In genomic region chr2:25558774-25559173, GRCm38 (mm10) we compare ENCODE assay signal across 8 mouse cellular contexts. TPM values are rescaled to one million over a fixed set of nuclear protein-coding genes. Genes with fewer than 3 reads are reported as not detected.
DNase-seq lines count a peak whose midpoint lies in the region; ATAC-seq and TF ChIP-seq lines count a peak whose summit lies in the region.

No protein-coding gene starts in this region.

- H3K9ac ChIP-seq in neural tube, embryonic 11.5 days (ENCODE audit: low read length): peak overlapping the region; percentile 94; the same call in 1 of the 2 replicates
- H3K9ac ChIP-seq in liver, embryonic 13.5 days: peak overlapping the region; percentile 96

- no peak for TF ChIP-seq CTCF in cerebellum, adult 2 months (IDR thresholded peaks at IDR 0.05; ENCODE audit: borderline replicate concordance, insufficient read depth, low read depth, low read length)

- no peaks in the 10 kb centered on the region for H3K27me3 ChIP-seq in cerebellum, adult 2 months (ENCODE audit: control insufficient read depth, insufficient read depth, low read length)
- no peaks in the 10 kb centered on the region for H3K27me3 ChIP-seq in neural tube, embryonic 11.5 days (ENCODE audit: control insufficient read depth, insufficient read depth, low read length)
- no peaks in the 10 kb centered on the region for H3K27me3 ChIP-seq in liver, embryonic 13.5 days

- ATAC-seq in neural tube, embryonic 11.5 days (ENCODE audit: insufficient read depth, low FRiP score, low TSS enrichment): no peak
- no peak for ATAC-seq in liver, embryonic 13.5 days (ENCODE audit: low read depth)

- peak overlapping the region; percentile 72 for H3K4me2 ChIP-seq in neural tube, embryonic 11.5 days (ENCODE audit: low read depth)
- peak overlapping the region; percentile 97 for H3K4me2 ChIP-seq in liver, embryonic 13.5 days

- H3K27ac ChIP-seq in cerebellum, adult 2 months (ENCODE audit: insufficient read depth, low read length): no peak overlapping the region
- H3K27ac ChIP-seq in neural tube, embryonic 11.5 days (ENCODE audit: low read depth, low read length): no peak overlapping the region
- peak overlapping the region; percentile 85 for H3K27ac ChIP-seq in liver, embryonic 13.5 days

- peaks cover 36% of the 10 kb centered on the region for H3K4me1 ChIP-seq in cerebellum, adult 2 months (ENCODE audit: control insufficient read depth, insufficient read depth, low read length)
- H3K4me1 ChIP-seq in neural tube, embryonic 11.5 days (ENCODE audit: control insufficient read depth, insufficient read depth, low read length): peaks cover 15% of the 10 kb centered on the region
- peaks cover 35% of the 10 kb centered on the region for H3K4me1 ChIP-seq in liver, embryonic 13.5 days (replicated peaks)

- TF ChIP-seq POLR2A in cerebellum, adult 2 months (IDR thresholded peaks at IDR 0.05; ENCODE audit: borderline replicate concordance, insufficient read depth, low read length): no peak

- peaks cover 17% of the 10 kb centered on the region for H3K36me3 ChIP-seq in neural tube, embryonic 11.5 days (ENCODE audit: control insufficient read depth, insufficient read depth, low read length)
- peaks cover 47% of the 10 kb centered on the region for H3K36me3 ChIP-seq in liver, embryonic 13.5 days

- peak overlapping the region; percentile 88 for H3K4me3 ChIP-seq in cerebellum, adult 2 months (replicated peaks; ENCODE audit: insufficient read depth, low read depth, low read length)
- peak overlapping the region; percentile 95 for H3K4me3 ChIP-seq in neural tube, embryonic 11.5 days (ENCODE audit: low read depth, low read length)
- H3K4me3 ChIP-seq in liver, embryonic 13.5 days (replicated peaks): peak overlapping the region; percentile 95

- no peak for DNase-seq in cerebellum, adult 2 months
- DNase-seq in cerebellum, postnatal 4 days (ENCODE audit: low spot score in 2 of 2): no peak
- no peak for DNase-seq in neural tube, embryonic 11.5 days (ENCODE audit: low spot score)
- DNase-seq in neural tube, embryonic 10.5 days (ENCODE audit: extremely low spot score, low spot score): no peak
- DNase-seq in liver, embryonic 13.5 days: no peak
- DNase-seq in MN1 (ENCODE audit: low spot score): no peak
- DNase-seq in layer of hippocampus, adult 9-11 months: no peak
- no peak for DNase-seq in layer of hippocampus, postnatal 14 days (ENCODE audit: low spot score in 2 of 2)

- no peaks in the 10 kb centered on the region for H3K9me3 ChIP-seq in neural tube, embryonic 11.5 days (ENCODE audit: control insufficient read depth, low read length)
- no peaks in the 10 kb centered on the region for H3K9me3 ChIP-seq in liver, embryonic 13.5 days (replicated peaks)

- WGBS in cerebellum, adult 2 months: 38% methylated on average over 6 of the region's 6 CpGs
- WGBS in neural tube, embryonic 11.5 days: 82% methylated on average over 6 of the region's 6 CpGs
- 64% methylated on average over 6 of the region's 6 CpGs for WGBS in liver, embryonic 13.5 days (ENCODE audit: insufficient replicate concordance)

RNA-seq across cellular contexts. Expression of gene Edf1, which starts 1.1 kb away (rescaled TPM):
- polyA plus RNA-seq in cerebellum, adult 2 months (2012; rRNA removed): 345 and 350 TPM in 2 replicates
- polyA plus RNA-seq in neural tube, embryonic 11.5 days (2014; fragmentation: Nextera tagmentation; extraction: Ambion mirVana): 340 and 345 TPM in 2 replicates
- 275 and 306 TPM in 2 replicates for polyA plus RNA-seq in liver, embryonic 13.5 days (2015; fragmentation: Nextera tagmentation; extraction: Ambion mirVana)
- 100 to 1,000 TPM; 214 to 226 TPM for total RNA-seq in layer of hippocampus, postnatal 14 days (2021)

RNA-seq across cellular contexts. Expression of gene Traf2, which starts 12.0 kb away (rescaled TPM):
- 12.3 and 12.5 TPM in 2 replicates for polyA plus RNA-seq in cerebellum, adult 2 months (2012; rRNA removed)
- 29.5 and 34.7 TPM in 2 replicates for polyA plus RNA-seq in neural tube, embryonic 11.5 days (2014; fragmentation: Nextera tagmentation; extraction: Ambion mirVana)
- 16.6 and 18.7 TPM in 2 replicates for polyA plus RNA-seq in liver, embryonic 13.5 days (2015; fragmentation: Nextera tagmentation; extraction: Ambion mirVana)
- total RNA-seq in layer of hippocampus, postnatal 14 days (2021): 10 to 100 TPM in 1 of 2 experiments, 1 to 10 TPM in 1; 9.8 to 11.1 TPM

RNA-seq across cellular contexts. Expression of gene Mamdc4, which starts 15.9 kb away (rescaled TPM):
- 3.0 and 4.4 TPM in 2 replicates for polyA plus RNA-seq in cerebellum, adult 2 months (2012; rRNA removed)
- 1.5 and 4.4 TPM in 2 replicates for polyA plus RNA-seq in neural tube, embryonic 11.5 days (2014; fragmentation: Nextera tagmentation; extraction: Ambion mirVana)
- polyA plus RNA-seq in liver, embryonic 13.5 days (2015; fragmentation: Nextera tagmentation; extraction: Ambion mirVana): 1.6 and 2.7 TPM in 2 replicates
- total RNA-seq in layer of hippocampus, postnatal 14 days (2021): 1 to 10 TPM; 1.7 to 2.6 TPM

RNA-seq across cellular contexts. Expression of gene Phpt1, which starts 16.2 kb away (rescaled TPM):
- polyA plus RNA-seq in cerebellum, adult 2 months (2012; rRNA removed): 176 and 186 TPM in 2 replicates
- 161 and 167 TPM in 2 replicates for polyA plus RNA-seq in neural tube, embryonic 11.5 days (2014; fragmentation: Nextera tagmentation; extraction: Ambion mirVana)
- polyA plus RNA-seq in liver, embryonic 13.5 days (2015; fragmentation: Nextera tagmentation; extraction: Ambion mirVana): 50.2 and 50.3 TPM in 2 replicates
- 10 to 100 TPM; 81.2 to 83.8 TPM for total RNA-seq in layer of hippocampus, postnatal 14 days (2021)

RNA-seq across cellular contexts. Expression of gene Ajm1, which starts 22.8 kb away (rescaled TPM):
- polyA plus RNA-seq in cerebellum, adult 2 months (2012; rRNA removed): 257 and 312 TPM in 2 replicates
- 0.19 and 0.46 TPM in 2 replicates for polyA plus RNA-seq in neural tube, embryonic 11.5 days (2014; fragmentation: Nextera tagmentation; extraction: Ambion mirVana)
- polyA plus RNA-seq in liver, embryonic 13.5 days (2015; fragmentation: Nextera tagmentation; extraction: Ambion mirVana): 0.02 TPM in 1 of 2 replicates, not detected in the other
- total RNA-seq in layer of hippocampus, postnatal 14 days (2021): 100 to 1,000 TPM in 1 of 2 experiments, 10 to 100 TPM in 1; 99.8 to 103 TPM
